Mouse (Mus musculus) embryonic fibroblast, embryonic 13.5 days (primary cell): Measurements from ENCODE around the gene Olfr519. TPM values are rescaled to one million over a fixed set of nuclear protein-coding genes. Genes with fewer than 3 reads are reported as not detected.

ENCODE experiments used
- H3K27ac ChIP-seq: 2 replicates; pipeline ENCODE4 v1.5.1; 2012; ENCODE audit warnings: low read length, control low read depth, inconsistent platforms; ENCODE audit not compliant: insufficient read depth
- H3K4me1 ChIP-seq: 2 replicates; pipeline ENCODE4 v1.6.1; 2011; ENCODE audit warnings: low read length; ENCODE audit not compliant: control insufficient read depth, insufficient read depth
- H3K4me3 ChIP-seq: 2 replicates; pipeline ENCODE4 v1.5.1; 2011; ENCODE audit warnings: mild to moderate bottlenecking, control low read depth, low read length; ENCODE audit not compliant: insufficient read depth
- CTCF ChIP-seq: IDR thresholded peaks from 2 replicates; pipeline ENCODE4 v1.5.1; 2011; ENCODE audit warnings: mild to moderate bottlenecking, control low read depth, low read length, moderate library complexity, borderline replicate concordance; ENCODE audit not compliant: insufficient read depth
- POLR2A ChIP-seq: IDR thresholded peaks from 2 replicates; pipeline ENCODE4 v1.6.1; 2011; ENCODE audit warnings: low read depth, mild to moderate bottlenecking, control low read depth, low read length, moderate library complexity
- polyA plus RNA-seq: library from polyadenylated mRNA; stranded (reverse); fragments of >200 nt; gene quantifications from 2 replicates; pipeline ENCODE4 v1.2.4, GENCODE M21; 2011; ENCODE audit warnings: low read depth; ENCODE audit not compliant: missing spikeins, insufficient read length

Olfr519 gene
- polyA plus RNA-seq: not detected in 2 replicates

DNA sequence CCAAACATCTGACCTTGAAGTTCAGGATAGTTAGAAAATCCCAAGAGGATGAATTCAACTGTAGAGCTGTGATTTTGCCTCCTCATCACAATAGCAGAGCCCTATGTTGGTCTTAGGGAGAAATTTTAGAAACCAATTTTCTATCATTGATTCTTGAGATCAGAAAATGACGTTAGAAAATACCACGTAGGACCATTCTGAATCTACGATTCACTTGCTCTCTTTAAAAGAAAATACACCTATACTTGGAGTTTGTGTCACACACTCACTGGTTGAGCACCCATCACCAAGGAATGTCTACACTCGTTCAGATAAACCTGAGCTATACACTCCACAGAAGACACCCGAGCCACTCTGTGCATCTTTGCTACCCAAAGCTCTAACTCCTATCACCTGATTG is at the start of gene Olfr519:
Gene Olfr519 (minus strand): TSS at position 101 of the 400 bp plus-strand sequence.
- H3K4me1 ChIP-seq: no peaks in the 10 kb centered on the region
- H3K27ac ChIP-seq: no peak within 1 kb of the TSS
- no peak for TF ChIP-seq CTCF
- TF ChIP-seq POLR2A: no peak
- no peak within 1 kb of the TSS for H3K4me3 ChIP-seq

DNA sequence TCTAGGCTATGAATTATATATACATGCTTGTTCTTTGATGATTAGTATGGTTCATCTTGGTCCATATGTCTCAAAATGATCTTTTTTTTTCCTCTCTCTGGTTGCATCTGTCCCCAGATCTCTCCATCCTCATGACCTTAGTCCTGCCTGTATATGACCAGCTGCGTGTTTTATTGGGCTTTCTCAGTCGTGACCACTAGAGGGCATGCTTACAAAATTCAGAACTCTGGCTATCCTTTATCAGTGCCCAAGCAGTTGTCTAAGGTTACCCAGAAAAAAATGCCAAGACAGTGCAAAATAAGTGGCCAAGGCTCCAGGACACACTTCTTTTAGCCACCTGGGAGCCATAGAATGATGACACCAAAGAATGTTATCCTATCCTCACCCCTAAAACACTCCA is 49.8 kb upstream of the Olfr519 start:
- H3K27ac ChIP-seq: no peak overlapping the region
- H3K4me3 ChIP-seq: no peak overlapping the region
- no peaks in the 10 kb centered on the region for H3K4me1 ChIP-seq
- TF ChIP-seq CTCF: no peak
- no peak for TF ChIP-seq POLR2A

GRCm38 (mm10) chr7:108941466-108941865 is 47.2 kb upstream of the Olfr519 start:
- Histone ChIP-seq H3K27ac (no peak overlapping the region), H3K4me3 (no peak overlapping the region), H3K4me1 (no peaks in the 10 kb centered on the region)
- no peak for TF ChIP-seq CTCF
- no peak for TF ChIP-seq POLR2A

GRCm38 (mm10) chr7:108936591-108936990 is 42.4 kb upstream of the Olfr519 start:
- Histone ChIP-seq H3K4me1 (peaks cover 4% of the 10 kb centered on the region; the same call in 1 of the 2 replicates), H3K27ac (no peak overlapping the region), H3K4me3 (no peak overlapping the region)
- no peak for TF ChIP-seq POLR2A

- Histone ChIP-seq H3K4me1 (peaks cover 4% of the 10 kb centered on the region; the same call in 1 of the 2 replicates), H3K27ac (no peak overlapping the region), H3K4me3 (peak overlapping the region; percentile 99)
- TF ChIP-seq POLR2A (no peak), CTCF (no peak)
These were observed 41.2 kb upstream of the Olfr519 start for GRCm38 (mm10) chr7:108935411-108935810.

DNA sequence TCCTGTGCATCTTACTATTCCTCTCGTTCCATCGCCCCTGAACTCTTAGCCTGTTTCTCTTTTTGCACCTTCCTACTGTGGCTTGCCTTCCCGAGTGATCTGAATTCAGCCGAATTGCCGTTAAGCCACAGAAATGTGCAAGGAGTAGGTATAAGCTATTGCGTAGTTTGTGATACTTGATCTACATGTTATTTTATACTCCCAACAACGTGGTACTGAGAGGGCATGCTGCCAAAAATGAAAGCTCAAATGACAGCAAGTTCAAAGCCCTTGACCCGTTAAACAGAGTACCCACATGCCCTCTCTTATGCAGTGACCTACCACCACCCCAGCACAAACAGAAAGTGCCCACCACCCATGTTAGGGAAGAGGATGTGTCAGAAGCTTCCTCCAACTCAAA is 40.6 kb upstream of the Olfr519 start:
- TF ChIP-seq CTCF (no peak), POLR2A (0 out of 2 replicates have a peak, but pooled peaks have one; percentile 12)
- H3K4me1 ChIP-seq: peaks cover 4% of the 10 kb centered on the region; the same call in 1 of the 2 replicates
- peak overlapping the region; percentile 99 for H3K4me3 ChIP-seq
- no peak overlapping the region for H3K27ac ChIP-seq

DNA sequence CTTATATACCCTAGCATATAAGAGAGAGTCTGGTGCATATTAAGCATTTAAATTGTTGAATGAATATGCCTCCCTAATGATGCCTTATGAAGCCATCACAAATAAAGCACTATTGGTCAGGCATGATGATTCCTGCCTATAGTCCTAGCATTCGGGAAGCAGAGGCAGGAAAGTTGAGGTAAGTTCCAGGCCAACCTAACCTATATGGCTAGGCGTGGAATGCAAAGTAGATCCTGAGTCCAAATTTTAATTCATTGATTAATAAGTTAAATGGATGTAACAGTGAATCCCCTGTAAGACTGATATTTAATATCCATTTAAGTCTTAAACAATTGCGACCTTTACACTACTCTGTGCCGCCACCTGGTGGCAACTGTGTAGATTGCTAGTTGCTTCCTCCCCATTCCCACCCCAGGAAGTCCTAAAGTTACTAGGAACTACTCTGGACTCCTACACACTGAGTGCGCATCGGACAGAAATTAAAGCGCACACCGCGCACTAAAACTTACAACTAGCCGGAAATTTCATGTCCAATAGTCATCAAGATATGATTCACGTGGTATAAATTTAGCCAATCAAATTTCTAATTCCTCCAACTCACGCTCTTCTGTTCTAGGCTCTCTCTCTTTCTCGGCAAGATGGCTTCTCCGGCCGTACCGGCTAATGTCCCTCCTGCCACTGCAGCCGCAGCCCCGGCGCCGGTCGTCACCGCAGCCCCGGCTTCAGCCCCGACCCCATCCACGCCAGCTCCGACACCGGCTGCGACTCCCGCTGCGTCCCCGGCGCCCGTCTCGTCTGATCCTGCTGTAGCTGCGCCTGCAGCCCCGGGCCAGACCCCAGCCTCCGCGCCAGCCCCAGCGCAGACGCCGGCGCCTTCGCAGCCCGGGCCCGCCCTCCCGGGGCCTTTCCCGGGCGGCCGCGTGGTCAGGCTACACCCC is 39.8 kb upstream of the Olfr519 start, which contains the start of gene Eif3f:
Gene Eif3f (plus strand): TSS at position 624 of the 938 bp plus-strand sequence.
- Histone ChIP-seq H3K4me3 (peak within 1 kb of the TSS; percentile 99), H3K27ac (peak within 1 kb of the TSS; percentile 43), H3K4me1 (peaks cover 4% of the 10 kb centered on the region; the same call in 1 of the 2 replicates)
- TF ChIP-seq CTCF (peak; percentile 53; the same call in 1 of the 2 replicates), POLR2A (peak; percentile 60)

GRCm38 (mm10) chr7:108929726-108930393 is 35.6 kb upstream of the Olfr519 start, which contains the start of gene Nlrp10:
Nlrp10 (minus strand) TSS chr7:108930178.
- Histone ChIP-seq H3K4me3 (no peak within 1 kb of the TSS), H3K27ac (no peak within 1 kb of the TSS), H3K4me1 (no peaks in the 10 kb centered on the region)
- TF ChIP-seq POLR2A (no peak), CTCF (no peak)

DNA sequence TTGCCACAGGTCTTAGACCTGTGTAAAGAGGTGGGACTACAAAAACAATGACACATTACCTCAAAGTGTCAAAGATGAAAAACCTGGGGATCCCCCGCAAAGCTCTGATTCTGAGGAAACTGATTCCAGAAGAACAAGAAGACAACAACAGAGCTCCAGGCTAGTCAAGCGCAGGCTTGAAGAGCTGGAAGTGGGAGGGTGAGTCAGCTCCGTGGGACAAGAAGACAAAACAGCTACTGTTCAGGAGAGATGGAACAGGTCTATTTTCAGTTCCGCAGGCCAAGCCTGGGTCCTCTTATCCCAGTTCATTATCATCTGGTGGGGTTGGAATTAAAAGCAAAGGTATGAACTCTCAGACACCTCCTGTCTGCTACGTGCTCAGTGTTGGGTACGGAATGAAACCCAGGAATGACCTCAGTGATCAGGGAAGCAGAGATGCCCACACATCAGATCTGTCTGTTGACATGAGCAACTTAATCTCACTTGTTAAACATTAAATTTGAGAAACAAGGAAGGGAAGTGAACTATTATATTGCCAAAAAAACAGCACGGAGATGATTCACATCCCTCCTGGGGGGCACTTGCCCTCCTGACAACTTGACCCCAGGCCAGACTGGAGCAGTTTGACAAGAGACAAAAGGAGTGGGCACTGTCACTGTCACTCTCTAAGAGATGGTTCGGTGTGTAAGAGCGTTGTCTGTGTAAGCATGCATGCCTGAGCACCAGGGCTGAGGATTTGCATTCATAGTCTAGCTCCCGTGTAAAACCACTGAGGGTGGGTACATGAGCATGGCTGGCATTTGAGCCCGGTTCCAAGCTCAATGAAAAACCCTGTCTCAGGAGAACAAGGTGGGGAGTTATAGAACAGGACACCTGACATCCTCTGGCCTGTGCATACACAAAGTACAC is 34.3 kb upstream of the Olfr519 start:
- TF ChIP-seq POLR2A: no peak
- H3K4me1 ChIP-seq: no peaks in the 10 kb centered on the region
- no peak overlapping the region for H3K27ac ChIP-seq
- no peak overlapping the region for H3K4me3 ChIP-seq
